8 mouse cellular contexts compared by ENCODE assay signal in the genomic region with DNA sequence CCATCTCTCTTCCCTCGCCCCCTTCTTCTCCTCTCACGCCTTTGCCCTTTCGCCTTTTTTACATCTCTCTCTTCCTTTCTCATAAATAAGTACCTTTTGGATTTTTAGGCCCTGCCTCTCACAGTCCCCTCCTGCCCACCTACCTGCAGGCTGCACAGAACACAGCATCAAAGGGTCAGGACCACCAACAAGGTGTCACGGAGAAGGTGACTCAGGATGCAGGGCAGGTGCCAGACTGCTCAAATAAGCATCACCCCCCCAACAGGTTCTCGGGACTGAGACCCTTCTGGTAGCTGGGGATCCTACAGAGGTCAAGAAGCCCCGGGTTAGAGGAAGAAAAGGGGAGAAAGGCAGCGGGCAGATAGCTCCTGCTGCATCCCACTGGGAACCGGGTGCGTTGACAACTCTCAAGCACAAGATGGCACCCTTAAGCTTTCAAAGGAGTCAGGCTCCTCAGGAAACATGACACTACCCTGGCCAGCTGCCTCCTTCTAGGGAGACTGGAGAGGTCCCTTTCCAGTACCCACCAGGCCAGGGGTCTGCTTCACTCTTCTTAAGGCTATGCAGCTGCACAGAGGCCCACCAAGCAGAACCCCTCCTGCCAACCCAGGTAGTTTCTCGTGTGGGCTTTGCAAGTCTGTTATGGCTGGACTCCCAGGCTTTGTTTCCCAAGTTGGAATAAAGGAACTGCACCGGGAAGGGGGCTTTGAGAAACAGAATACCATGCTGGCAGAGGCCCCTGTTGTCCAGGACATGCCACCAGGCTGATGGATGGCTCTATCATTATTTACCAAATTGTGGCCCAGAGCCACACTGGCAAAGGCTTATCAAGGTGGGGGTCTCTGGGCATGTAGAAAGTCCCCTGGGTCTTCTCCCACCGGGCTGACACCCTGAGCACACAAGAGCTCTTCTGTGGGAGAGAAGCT.
DNase-seq lines count a peak whose midpoint lies in the region; ATAC-seq and TF ChIP-seq lines count a peak whose summit lies in the region.

No protein-coding gene starts in this region.

- peak; percentile 69 for TF ChIP-seq CTCF in cerebellum, adult 2 months (IDR thresholded peaks at IDR 0.05; ENCODE audit: borderline replicate concordance, insufficient read depth, low read depth, low read length)
- peak; percentile 76 for TF ChIP-seq CTCF in liver, postnatal 0 days (IDR thresholded peaks at IDR 0.05; ENCODE audit: low read depth)

- peak; percentile 70 for ATAC-seq in forebrain, embryonic 15.5 days (replicated peaks)
- ATAC-seq in liver, postnatal 0 days: no peak

- no peaks in the 10 kb centered on the region for H3K36me3 ChIP-seq in forebrain, embryonic 15.5 days
- no peaks in the 10 kb centered on the region for H3K36me3 ChIP-seq in liver, postnatal 0 days (replicated peaks; ENCODE audit: insufficient read depth, low read length)

- 36% methylated on average over 12 of the region's 12 CpGs for WGBS in cerebellum, adult 2 months
- WGBS in forebrain, embryonic 15.5 days: 39% methylated on average over 12 of the region's 12 CpGs
- 41% methylated on average over 12 of the region's 12 CpGs for WGBS in liver, postnatal 0 days (ENCODE audit: insufficient replicate concordance)

- peak; percentile 75 for DNase-seq in NIH3T3 (ENCODE audit: low read depth)
- peak; percentile 24 to 44 for DNase-seq in cerebellum, adult 2 months
- peak; percentile 88 for DNase-seq in heart, postnatal 4 days
- DNase-seq in layer of hippocampus, adult 8-10 months (ENCODE audit: low spot score in 2 of 2): peak; percentile 41 to 74
- peak; percentile 58 for DNase-seq in liver, postnatal 0 days
- peak; percentile 28 for DNase-seq in ovary, adult 18-20 months (ENCODE audit: low spot score)
- peak; percentile 45 to 69 for DNase-seq in urinary bladder, postnatal 36 days (ENCODE audit: low spot score in 2 of 2)

- H3K27me3 ChIP-seq in cerebellum, adult 2 months (ENCODE audit: control insufficient read depth, insufficient read depth, low read length): peaks cover 1% of the 10 kb centered on the region; the same call in 1 of the 2 replicates
- 0 out of 2 replicates have a peak, but pooled peaks cover 12% of the 10 kb centered on the region for H3K27me3 ChIP-seq in forebrain, embryonic 15.5 days
- 0 out of 2 replicates have a peak, but pooled peaks cover 3% of the 10 kb centered on the region for H3K27me3 ChIP-seq in liver, postnatal 0 days (ENCODE audit: insufficient read depth, low read length)

- no peak overlapping the region for H3K4me2 ChIP-seq in forebrain, embryonic 15.5 days (replicated peaks)
- H3K4me2 ChIP-seq in liver, postnatal 0 days (ENCODE audit: low read depth, low read length): no peak overlapping the region

- H3K4me1 ChIP-seq in cerebellum, adult 2 months (ENCODE audit: control insufficient read depth, insufficient read depth, low read length): no peaks in the 10 kb centered on the region
- H3K4me1 ChIP-seq in forebrain, embryonic 15.5 days: peaks cover 15% of the 10 kb centered on the region
- no peaks in the 10 kb centered on the region for H3K4me1 ChIP-seq in liver, postnatal 0 days (ENCODE audit: insufficient read depth)

- no peak for TF ChIP-seq POLR2A in cerebellum, adult 2 months (IDR thresholded peaks at IDR 0.05; ENCODE audit: borderline replicate concordance, insufficient read depth, low read length)

- H3K27ac ChIP-seq in cerebellum, adult 2 months (ENCODE audit: insufficient read depth, low read length): no peak overlapping the region
- no peak overlapping the region for H3K27ac ChIP-seq in forebrain, embryonic 15.5 days (replicated peaks)
- no peak overlapping the region for H3K27ac ChIP-seq in liver, postnatal 0 days (ENCODE audit: low read depth)

- H3K9me3 ChIP-seq in forebrain, embryonic 15.5 days: no peaks in the 10 kb centered on the region
- H3K9me3 ChIP-seq in liver, postnatal 0 days (ENCODE audit: low read length): no peaks in the 10 kb centered on the region

- no peak overlapping the region for H3K4me3 ChIP-seq in cerebellum, adult 2 months (replicated peaks; ENCODE audit: insufficient read depth, low read depth, low read length)
- H3K4me3 ChIP-seq in forebrain, embryonic 15.5 days: no peak overlapping the region
- H3K4me3 ChIP-seq in liver, postnatal 0 days (ENCODE audit: low read depth, low read length): no peak overlapping the region

- no peak for TF ChIP-seq EP300 in liver, postnatal 0 days (IDR thresholded peaks at IDR 0.05; ENCODE audit: low read depth)

- no peak overlapping the region for H3K9ac ChIP-seq in forebrain, embryonic 15.5 days (replicated peaks)
- no peak overlapping the region for H3K9ac ChIP-seq in liver, postnatal 0 days (replicated peaks)

Comparison
In these comparisons a context has a peak if more than half of its experiments do, and no peak if none do; other contexts are left out.
1. DNase-seq: peak in every context shown above with its lines; median percentile 88 in heart, postnatal 4 days; 75 in NIH3T3; 58 in liver, postnatal 0 days; 58 in layer of hippocampus, adult 8-10 months; 57 in urinary bladder, postnatal 36 days; 34 in cerebellum, adult 2 months; 28 in ovary, adult 18-20 months.